Mouse (Mus musculus) neural tube, embryonic 13.5 days (tissue): Measurements from ENCODE around the gene Gas2. TPM values are rescaled to one million over a fixed set of nuclear protein-coding genes. Genes with fewer than 3 reads are reported as not detected.
A peak's percentile ranks its signal among the peaks of the same experiment; 100 is the strongest.

Experiments used
- ATAC-seq: fragments of 200-750 bp; cut with Nextera tagmentation; 2 replicates; pipeline ENCODE4 v1.8.0; 2017; ENCODE audit warnings: low read depth, mild to moderate bottlenecking, moderate TSS enrichment, moderate library complexity
- H3K27ac ChIP-seq: fragments of 300-500 bp; sonication (generic); replicated peaks from 2 replicates; pipeline ENCODE4 v1.5.1; 2015; ENCODE audit warnings: moderate library complexity, mild to moderate bottlenecking, inconsistent platforms
- H3K27me3 ChIP-seq: fragments of 300-500 bp; sonication (generic); 2 replicates; pipeline ENCODE4 v1.6.1; 2015; ENCODE audit warnings: mild to moderate bottlenecking, inconsistent platforms
- H3K36me3 ChIP-seq: fragments of 300-500 bp; sonication (generic); 2 replicates; pipeline ENCODE4 v1.6.1; 2015; ENCODE audit warnings: mild to moderate bottlenecking, inconsistent platforms
- H3K4me1 ChIP-seq: fragments of 300-500 bp; sonication (generic); replicated peaks from 2 replicates; pipeline ENCODE4 v1.6.1; 2015; ENCODE audit warnings: inconsistent platforms
- H3K4me2 ChIP-seq: fragments of 300-500 bp; sonication (generic); 2 replicates; pipeline ENCODE4 v1.6.1; 2015; ENCODE audit warnings: inconsistent platforms, mild to moderate bottlenecking, moderate library complexity
- H3K4me3 ChIP-seq: fragments of 300-500 bp; sonication (generic); 2 replicates; pipeline ENCODE4 v1.5.1; 2015; ENCODE audit warnings: mild to moderate bottlenecking, inconsistent platforms
- H3K9ac ChIP-seq: fragments of 300-500 bp; sonication (generic); 2 replicates; pipeline ENCODE4 v1.6.1; 2015; ENCODE audit warnings: moderate library complexity, mild to moderate bottlenecking, inconsistent platforms
- H3K9me3 ChIP-seq: fragments of 300-500 bp; sonication (generic); 2 replicates; pipeline ENCODE4 v1.6.1; 2016; ENCODE audit warnings: inconsistent platforms
- WGBS: fragments of 180-500 bp; shearing (Covaris S2); methylation state at CpG from one replicate; pipeline ENCODE4 v1.1.7; 2015; 5-methylcytosine and 5-hydroxymethylcytosine counted together
- polyA plus RNA-seq: library from polyadenylated mRNA; unstranded; fragments of >200 nt; fragmentation: Nextera tagmentation; extraction: Ambion mirVana; gene quantifications from 2 replicates; pipeline ENCODE4 v1.2.1, GENCODE M21; 2015

Gene Gas2
- polyA plus RNA-seq, 1 experiment from 2014 or later: 19.8 TPM

DNA sequence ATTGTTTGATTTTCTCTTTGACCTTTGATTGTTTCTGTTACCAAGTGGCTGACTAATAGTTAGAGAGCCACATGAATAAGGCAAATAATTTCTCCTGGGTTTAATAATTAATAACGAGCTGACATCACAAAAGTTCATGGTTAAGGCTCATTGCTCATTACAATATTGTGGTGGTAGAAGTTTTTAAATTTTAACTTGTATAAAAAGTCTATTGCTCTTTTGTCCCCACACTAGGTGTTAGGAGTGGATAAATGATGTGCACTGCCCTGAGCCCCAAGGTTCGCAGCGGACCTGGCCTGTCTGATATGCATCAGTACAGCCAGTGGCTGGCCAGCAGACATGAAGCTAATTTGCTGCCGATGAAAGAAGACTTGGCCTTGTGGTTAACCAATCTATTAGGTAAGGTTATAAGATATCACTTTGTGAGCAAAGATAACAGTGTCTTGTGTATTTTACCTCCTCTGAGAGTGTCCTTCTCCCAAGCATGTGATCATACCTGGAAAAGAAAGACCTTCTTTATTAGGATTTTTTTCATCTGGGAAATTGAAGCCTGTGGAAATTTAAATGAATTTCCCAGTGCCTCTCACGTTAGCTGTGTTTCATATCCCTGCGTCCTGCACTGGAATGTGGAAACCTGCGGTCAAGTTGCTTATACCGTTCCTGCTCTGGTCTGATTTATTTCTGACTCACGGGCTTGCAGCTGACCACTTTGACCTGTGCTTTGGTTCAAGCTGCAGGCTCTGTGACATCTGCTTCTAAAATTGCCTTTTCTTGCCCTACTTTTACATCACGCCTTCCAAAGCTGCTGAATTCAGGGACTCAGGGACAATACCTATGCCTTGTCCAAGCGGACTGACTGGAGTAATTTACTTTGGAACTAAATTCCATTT, 26.1 kb downstream of the Gas2 start:
- Histone ChIP-seq H3K4me3 (no peak overlapping the region), H3K36me3 (no peaks in the 10 kb centered on the region), H3K27ac (no peak overlapping the region), H3K9me3 (no peaks in the 10 kb centered on the region), H3K27me3 (no peaks in the 10 kb centered on the region), H3K4me1 (no peaks in the 10 kb centered on the region), H3K9ac (no peak overlapping the region), H3K4me2 (no peak overlapping the region)
- 80% methylated on average over 11 of the region's 11 CpGs for WGBS
- ATAC-seq: no peak

DNA sequence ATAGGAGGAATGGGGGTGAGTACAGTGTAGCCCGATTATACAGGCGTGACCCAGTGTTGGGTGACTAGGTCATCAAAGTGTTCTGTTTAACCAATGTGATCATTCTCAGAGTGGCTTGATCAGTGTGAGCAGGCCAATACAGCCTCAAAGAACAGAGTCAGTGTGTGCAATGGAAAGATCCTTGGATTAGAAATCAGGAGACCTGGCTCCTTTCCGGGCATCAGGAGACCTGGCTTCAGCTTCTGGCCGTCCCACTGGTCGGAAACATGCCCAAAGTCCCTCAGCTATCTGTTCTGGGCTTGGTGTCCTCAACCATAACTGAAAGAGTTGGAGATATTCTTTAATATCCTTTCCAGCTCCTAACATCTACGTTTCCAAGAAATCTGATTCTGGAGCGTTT, 27.8 kb downstream of the Gas2 start:
- Histone ChIP-seq H3K4me2 (no peak overlapping the region), H3K27ac (no peak overlapping the region), H3K9me3 (no peaks in the 10 kb centered on the region), H3K27me3 (no peaks in the 10 kb centered on the region), H3K9ac (no peak overlapping the region), H3K4me3 (no peak overlapping the region), H3K4me1 (no peaks in the 10 kb centered on the region), H3K36me3 (no peaks in the 10 kb centered on the region)
- ATAC-seq: no peak
- 89% methylated on average over 7 of the region's 7 CpGs for WGBS

DNA sequence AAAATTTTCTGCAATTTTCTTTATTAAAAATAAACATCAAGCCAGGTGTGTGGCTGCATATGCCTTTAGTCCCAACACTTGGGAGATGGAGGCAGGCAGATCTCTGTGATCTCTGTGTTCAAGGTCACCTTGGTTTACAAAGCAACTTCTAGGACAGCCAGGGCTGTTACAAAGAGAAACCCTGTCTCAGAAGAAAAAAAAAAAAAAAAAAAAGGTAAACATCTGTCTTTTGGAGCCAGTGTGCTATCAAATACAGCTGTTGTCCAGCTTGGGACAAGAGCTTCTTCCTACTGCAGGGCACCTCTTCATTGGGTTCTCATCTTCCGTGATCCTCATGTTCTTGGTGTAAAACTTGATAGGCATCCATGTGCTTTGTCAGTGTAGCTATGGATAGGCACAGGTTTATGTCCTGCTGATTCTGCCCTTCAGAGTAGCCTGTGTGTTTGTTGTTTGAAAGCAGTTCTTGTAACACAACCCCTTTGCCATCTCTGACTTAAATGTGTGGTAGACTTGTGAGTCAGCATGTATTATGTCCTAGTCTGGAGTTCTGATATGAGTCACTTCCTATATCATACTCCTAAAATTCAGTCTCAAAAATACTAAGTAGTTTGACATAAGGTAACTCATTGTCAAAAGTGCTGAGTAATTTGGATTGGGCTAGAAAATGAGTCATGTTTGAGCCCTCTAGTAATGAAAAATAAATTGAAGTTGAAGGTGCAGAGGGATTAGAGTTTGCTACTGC, 30.6 kb downstream of the Gas2 start:
- Histone ChIP-seq H3K27me3 (no peaks in the 10 kb centered on the region), H3K4me3 (no peak overlapping the region), H3K36me3 (no peaks in the 10 kb centered on the region), H3K4me2 (no peak overlapping the region), H3K9ac (no peak overlapping the region), H3K4me1 (no peaks in the 10 kb centered on the region), H3K9me3 (no peaks in the 10 kb centered on the region), H3K27ac (no peak overlapping the region)
- no peak for ATAC-seq
- 89% methylated on average over 1 of the region's 1 CpGs for WGBS

DNA sequence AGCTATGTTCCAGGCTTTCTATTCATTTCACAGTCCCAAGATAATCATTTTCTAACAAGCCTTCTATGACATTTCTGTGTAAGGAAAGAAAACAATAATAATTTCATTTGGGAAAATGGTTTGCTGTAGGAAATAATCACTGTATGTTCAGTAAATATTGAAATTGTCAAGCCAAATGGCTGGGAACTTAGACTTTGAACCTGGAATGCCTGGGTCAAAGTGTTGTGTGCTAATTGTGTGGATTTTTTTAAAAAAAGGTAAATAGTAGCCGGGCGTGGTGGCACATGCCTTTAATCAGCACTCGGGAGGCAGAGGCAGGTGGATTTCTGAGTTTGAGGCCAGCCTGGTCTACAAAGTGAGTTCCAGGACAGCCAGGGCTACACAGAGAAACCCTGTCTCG, 31.2 kb downstream of the Gas2 start:
- no peak overlapping the region for H3K9ac ChIP-seq
- H3K27ac ChIP-seq: no peak overlapping the region
- no peaks in the 10 kb centered on the region for H3K36me3 ChIP-seq
- H3K4me2 ChIP-seq: no peak overlapping the region
- no peaks in the 10 kb centered on the region for H3K9me3 ChIP-seq
- H3K27me3 ChIP-seq: no peaks in the 10 kb centered on the region
- ATAC-seq: no peak
- H3K4me3 ChIP-seq: no peak overlapping the region
- no peaks in the 10 kb centered on the region for H3K4me1 ChIP-seq
- WGBS: 89% methylated on average over 4 of the region's 4 CpGs

DNA sequence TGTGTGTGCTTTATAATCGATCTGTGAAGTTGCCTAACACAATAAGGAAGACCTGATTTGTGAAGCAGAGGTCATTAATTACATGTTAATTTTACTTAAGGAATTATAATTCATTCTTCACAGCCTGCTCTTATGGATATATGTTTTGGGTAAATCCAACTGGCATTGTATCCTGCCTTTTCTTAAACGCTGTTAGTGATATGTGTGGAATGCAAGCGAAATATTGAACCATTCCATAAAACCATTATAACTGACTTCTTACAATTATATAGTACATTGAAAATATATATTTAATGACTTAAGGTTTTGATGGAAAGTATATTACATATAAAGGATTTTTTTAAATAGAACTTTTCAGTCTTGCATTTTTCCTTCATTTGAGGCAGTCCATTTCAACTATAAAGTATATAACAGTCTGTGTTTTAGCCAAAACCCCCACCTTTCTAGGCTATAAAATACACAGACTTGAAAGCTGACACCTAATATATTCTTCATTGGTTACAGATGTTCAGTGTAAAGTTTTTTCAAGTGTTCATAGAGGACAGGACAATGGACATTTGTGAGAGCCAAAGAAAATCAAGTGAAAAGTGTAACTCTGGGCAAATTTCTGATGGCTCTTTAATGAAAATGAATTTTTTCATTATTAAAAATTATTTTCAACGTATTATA, 32.5 kb downstream of the Gas2 start:
- no peak for ATAC-seq
- Histone ChIP-seq H3K27ac (no peak overlapping the region), H3K4me1 (no peaks in the 10 kb centered on the region)

DNA sequence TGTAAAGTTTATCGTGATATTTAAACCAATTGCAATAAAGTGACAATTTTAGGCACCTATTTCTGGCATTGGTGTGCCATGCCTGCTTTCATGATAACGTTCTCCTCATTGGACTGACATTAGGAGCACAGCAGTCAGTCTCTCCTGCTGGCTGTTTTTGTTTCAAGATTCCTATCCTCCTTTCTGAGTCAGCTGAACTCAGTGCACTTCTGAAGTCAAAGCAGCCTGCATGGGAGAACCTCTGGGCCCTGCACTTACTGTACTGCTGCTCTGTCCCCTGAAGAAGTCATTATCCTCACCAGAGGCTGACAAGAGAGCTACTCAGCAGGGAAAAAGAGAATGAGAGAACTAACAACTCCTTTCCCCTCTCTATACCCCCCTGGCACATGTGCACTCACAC, 33.1 kb downstream of the Gas2 start:
- Histone ChIP-seq H3K27me3 (no peaks in the 10 kb centered on the region), H3K4me2 (no peak overlapping the region), H3K9me3 (no peaks in the 10 kb centered on the region), H3K4me3 (no peak overlapping the region), H3K27ac (no peak overlapping the region), H3K4me1 (no peaks in the 10 kb centered on the region), H3K9ac (no peak overlapping the region), H3K36me3 (no peaks in the 10 kb centered on the region)
- no peak for ATAC-seq
- WGBS: 61% methylated on average over 2 of the region's 2 CpGs

More for the DNA sequence above, 32.5 kb downstream of the Gas2 start:
- 83% methylated on average over 4 of the region's 4 CpGs for WGBS
- Histone ChIP-seq H3K4me3 (no peak overlapping the region), H3K4me2 (no peak overlapping the region), H3K9ac (no peak overlapping the region), H3K36me3 (no peaks in the 10 kb centered on the region), H3K9me3 (no peaks in the 10 kb centered on the region), H3K27me3 (no peaks in the 10 kb centered on the region)

DNA sequence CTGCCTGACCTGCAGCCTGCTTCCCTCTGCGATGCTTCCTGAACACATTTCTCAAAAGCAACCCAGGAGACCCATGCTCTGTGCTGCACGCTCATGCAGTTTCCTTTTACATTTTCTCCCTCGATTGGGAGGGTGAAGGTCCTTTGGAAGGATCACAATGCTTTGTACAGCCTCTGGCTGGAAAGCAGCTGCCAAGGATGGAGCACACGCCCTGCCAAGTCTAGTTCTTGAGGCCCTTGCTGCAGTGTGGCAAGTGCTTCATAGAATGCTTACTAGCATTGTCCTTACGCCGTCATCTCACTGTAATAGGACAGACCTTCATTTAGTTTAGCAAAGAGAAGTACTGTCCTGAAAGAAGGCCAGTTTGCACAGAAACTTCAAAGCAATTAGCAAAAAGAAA, 37.3 kb downstream of the Gas2 start:
- no peaks in the 10 kb centered on the region for H3K36me3 ChIP-seq
- 72% methylated on average over 6 of the region's 6 CpGs for WGBS

DNA sequence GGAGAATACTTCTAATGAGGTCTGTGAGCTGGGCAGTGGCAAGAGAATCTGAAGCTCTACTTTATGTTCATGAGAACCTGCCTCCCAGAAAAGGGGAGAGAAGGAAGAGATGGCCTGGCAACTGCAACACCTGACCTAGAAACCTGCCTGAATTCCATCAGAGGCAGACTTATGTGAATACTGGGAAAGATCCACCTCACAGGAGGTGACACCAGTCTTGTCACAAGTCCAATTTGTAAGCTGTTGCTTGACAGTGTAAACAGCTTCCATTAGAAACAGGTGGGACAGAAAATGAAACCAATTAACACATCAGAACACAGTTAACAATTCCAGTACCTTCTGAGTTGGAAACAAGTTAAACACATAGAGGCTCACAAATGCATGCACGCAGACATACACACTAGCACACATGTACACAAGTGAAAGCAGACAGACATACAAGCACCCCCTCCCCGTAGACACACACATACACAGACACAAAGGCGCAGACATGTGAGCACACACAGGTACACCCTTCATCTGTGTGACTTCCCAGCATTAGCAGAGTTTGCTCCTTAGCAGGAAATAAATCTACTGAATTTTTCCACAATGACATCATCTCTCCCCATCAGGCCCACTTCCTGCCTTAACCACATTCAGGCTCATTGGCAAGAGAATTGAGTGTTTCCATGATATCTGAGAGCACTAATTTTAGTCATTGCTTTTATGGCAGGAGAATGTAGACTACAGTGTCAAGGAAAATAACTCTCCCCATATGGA, 51.7 kb downstream of the Gas2 start:
- H3K4me1 ChIP-seq: 0 out of 2 replicates have a peak, but pooled peaks cover 6% of the 10 kb centered on the region
- no peak overlapping the region for H3K4me2 ChIP-seq
- 93% methylated on average over 3 of the region's 3 CpGs for WGBS
- peak overlapping the region; percentile 18; the same call in 1 of the 2 replicates for H3K27ac ChIP-seq
- H3K36me3 ChIP-seq: no peaks in the 10 kb centered on the region
- no peaks in the 10 kb centered on the region for H3K27me3 ChIP-seq
- H3K9ac ChIP-seq: no peak overlapping the region
- no peak overlapping the region for H3K4me3 ChIP-seq
- H3K9me3 ChIP-seq: no peaks in the 10 kb centered on the region
- ATAC-seq: peak; percentile 50; the same call in 1 of the 2 replicates

More for the DNA sequence above, 37.3 kb downstream of the Gas2 start:
- H3K4me3 ChIP-seq: no peak overlapping the region
- no peak overlapping the region for H3K9ac ChIP-seq
- no peak for ATAC-seq
- H3K4me1 ChIP-seq: no peaks in the 10 kb centered on the region
- no peaks in the 10 kb centered on the region for H3K27me3 ChIP-seq
- no peaks in the 10 kb centered on the region for H3K9me3 ChIP-seq
- H3K27ac ChIP-seq: no peak overlapping the region
- H3K4me2 ChIP-seq: no peak overlapping the region

DNA sequence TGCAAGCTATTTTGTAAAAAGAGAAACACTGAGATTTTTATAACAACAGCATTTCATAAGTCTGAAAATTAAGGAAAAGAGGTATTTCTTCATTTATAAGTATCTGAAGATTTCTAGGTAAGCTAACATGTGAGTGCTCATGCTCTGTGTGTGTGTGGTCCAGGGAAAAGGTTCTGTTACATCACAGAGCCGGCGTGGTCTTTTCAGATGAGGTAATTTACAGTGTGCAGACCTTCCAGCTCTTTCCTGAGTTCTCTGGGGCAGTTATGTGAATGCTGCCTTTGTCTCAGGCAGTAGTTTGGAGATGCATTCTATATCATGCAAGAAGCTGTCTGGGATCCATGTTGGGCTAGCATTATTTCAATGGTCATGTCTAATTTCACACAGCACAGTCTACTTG, 52.3 kb downstream of the Gas2 start:
- H3K36me3 ChIP-seq: no peaks in the 10 kb centered on the region
- no peaks in the 10 kb centered on the region for H3K27me3 ChIP-seq
- no peak overlapping the region for H3K27ac ChIP-seq
- no peak overlapping the region for H3K4me2 ChIP-seq
- WGBS: 35% methylated on average over 2 of the region's 2 CpGs
- no peaks in the 10 kb centered on the region for H3K9me3 ChIP-seq
- H3K4me1 ChIP-seq: 0 out of 2 replicates have a peak, but pooled peaks cover 6% of the 10 kb centered on the region
- H3K4me3 ChIP-seq: no peak overlapping the region
- ATAC-seq: no peak
- H3K9ac ChIP-seq: no peak overlapping the region

DNA sequence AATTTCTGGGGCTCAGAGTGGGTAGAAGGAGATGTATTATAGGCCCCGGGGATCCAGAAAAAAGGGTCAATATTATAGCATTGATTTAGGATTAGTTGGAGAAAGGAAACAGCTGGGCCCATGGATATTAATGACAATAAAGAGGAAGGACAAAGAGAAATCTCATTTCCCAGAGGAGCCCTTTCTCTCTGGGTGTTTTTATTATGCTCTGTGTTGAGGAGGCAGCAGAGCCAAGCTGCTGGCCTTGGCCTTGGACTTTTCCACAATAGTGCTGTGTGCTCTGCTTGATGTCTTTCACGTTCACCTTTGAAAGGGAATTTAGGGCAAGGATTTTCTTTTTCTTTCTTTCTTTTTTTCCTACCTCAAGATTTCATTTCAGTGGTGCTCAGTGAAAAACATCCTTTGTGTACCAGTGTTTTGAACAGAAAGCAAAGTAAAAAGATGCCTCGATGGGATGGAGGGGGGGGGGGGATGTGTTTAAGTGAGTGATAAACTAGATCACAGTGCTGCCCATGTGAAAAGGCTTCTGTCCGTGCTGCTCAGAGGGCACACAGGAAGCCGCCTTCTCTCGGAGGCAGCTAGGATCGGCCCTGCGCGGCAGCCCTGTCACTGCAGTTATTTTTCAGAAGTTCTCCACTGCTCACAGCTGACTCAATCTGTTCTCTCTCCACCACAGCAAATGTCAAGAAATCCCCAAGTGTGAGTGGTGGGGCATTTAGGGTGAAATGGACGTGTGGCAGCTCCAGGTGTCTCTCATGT, 67.1 kb downstream of the Gas2 start:
- Histone ChIP-seq H3K4me3 (no peak overlapping the region), H3K9ac (peak overlapping the region; percentile 48), H3K27me3 (no peaks in the 10 kb centered on the region), H3K27ac (peak overlapping the region; percentile 91), H3K9me3 (no peaks in the 10 kb centered on the region), H3K36me3 (no peaks in the 10 kb centered on the region), H3K4me2 (peak overlapping the region; percentile 27), H3K4me1 (peaks cover 35% of the 10 kb centered on the region)
- ATAC-seq: peak; percentile 83
- 7% methylated on average over 10 of the region's 10 CpGs for WGBS

DNA sequence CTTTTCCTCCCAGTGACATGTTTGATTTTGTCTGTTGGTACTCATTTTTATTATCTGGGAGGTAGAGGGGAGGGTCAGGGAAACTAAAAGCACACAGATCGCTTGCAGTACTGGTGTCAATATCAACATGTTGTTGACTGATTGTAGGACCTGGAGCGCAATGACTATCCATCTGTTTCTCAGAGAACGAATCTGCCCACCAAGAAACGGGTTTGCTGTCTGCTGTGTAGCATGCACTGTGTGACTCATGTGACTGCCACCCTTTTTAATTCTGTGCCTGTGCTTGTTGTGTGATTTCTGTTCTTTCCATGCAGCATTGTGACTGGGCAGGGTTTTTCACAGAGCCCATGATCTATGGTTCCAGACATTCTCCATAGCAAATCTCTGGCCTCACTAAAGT, 69.4 kb downstream of the Gas2 start:
- H3K27me3 ChIP-seq: no peaks in the 10 kb centered on the region
- H3K4me1 ChIP-seq: peaks cover 35% of the 10 kb centered on the region
- no peak overlapping the region for H3K9ac ChIP-seq
- no peak overlapping the region for H3K27ac ChIP-seq
- H3K9me3 ChIP-seq: no peaks in the 10 kb centered on the region
- no peaks in the 10 kb centered on the region for H3K36me3 ChIP-seq
- no peak for ATAC-seq
- 62% methylated on average over 4 of the region's 4 CpGs for WGBS
- no peak overlapping the region for H3K4me3 ChIP-seq
- H3K4me2 ChIP-seq: no peak overlapping the region
